Mouse (Mus musculus) heart, embryonic 11.5 days (tissue): ENCODE data around the gene Snd1. TPM values are rescaled to one million over a fixed set of nuclear protein-coding genes. Genes with fewer than 3 reads are reported as not detected.

ENCODE experiments used
- ATAC-seq: fragments of 200-750 bp; cut with Nextera tagmentation; replicated peaks from 2 replicates; pipeline ENCODE4 v1.8.0; 2017; ENCODE audit warnings: moderate library complexity; ENCODE audit not compliant: insufficient number of reproducible peaks, low FRiP score, low TSS enrichment
- H3K27ac ChIP-seq: fragments of 300-500 bp; sonication (generic); 2 replicates; pipeline ENCODE4 v1.5.1; 2014; ENCODE audit warnings: mild to moderate bottlenecking, low read depth, low read length
- H3K27me3 ChIP-seq: fragments of 300-500 bp; sonication (generic); 2 replicates; pipeline ENCODE4 v1.6.1; 2014; ENCODE audit warnings: mild to moderate bottlenecking, low read length, mixed read lengths; ENCODE audit not compliant: control insufficient read depth, insufficient read depth
- H3K36me3 ChIP-seq: fragments of 300-500 bp; sonication (generic); 2 replicates; pipeline ENCODE4 v1.6.1; 2014; ENCODE audit warnings: mild to moderate bottlenecking, low read length, moderate library complexity, mixed read lengths; ENCODE audit not compliant: control insufficient read depth, insufficient read depth
- H3K4me1 ChIP-seq: fragments of 300-500 bp; sonication (generic); 2 replicates; pipeline ENCODE4 v1.6.1; 2014; ENCODE audit warnings: low read length; ENCODE audit not compliant: control insufficient read depth, insufficient read depth
- H3K4me2 ChIP-seq: fragments of 300-500 bp; sonication (generic); 2 replicates; pipeline ENCODE4 v1.6.1; 2014; ENCODE audit warnings: mild to moderate bottlenecking, moderate library complexity
- H3K4me3 ChIP-seq: fragments of 300-500 bp; sonication (generic); 2 replicates; pipeline ENCODE4 v1.5.1; 2014; ENCODE audit warnings: low read depth, low read length
- H3K9ac ChIP-seq: fragments of 300-500 bp; sonication (generic); 2 replicates; pipeline ENCODE4 v1.6.1; 2014; ENCODE audit warnings: mild to moderate bottlenecking, low read depth, low read length, moderate library complexity
- H3K9me3 ChIP-seq: fragments of 300-500 bp; sonication (generic); replicated peaks from 2 replicates; pipeline ENCODE4 v1.6.1; 2016; ENCODE audit warnings: low read length; ENCODE audit not compliant: control insufficient read depth
- WGBS: fragments of 180-500 bp; shearing (Covaris S2); extraction: QIAGEN DNeasy Blood & Tissue Kit; methylation state at CpG from one replicate; pipeline ENCODE4 v1.1.7; 2014; ENCODE audit not compliant: insufficient replicate concordance; 5-methylcytosine and 5-hydroxymethylcytosine counted together
- polyA plus RNA-seq: library from polyadenylated mRNA; unstranded; fragments of >200 nt; fragmentation: Nextera tagmentation; extraction: Ambion mirVana; gene quantifications from 2 replicates; pipeline ENCODE4 v1.2.1, GENCODE M21; 2014

The Snd1 gene
- polyA plus RNA-seq, 1 experiment from 2014 or later = 87.9 TPM

DNA sequence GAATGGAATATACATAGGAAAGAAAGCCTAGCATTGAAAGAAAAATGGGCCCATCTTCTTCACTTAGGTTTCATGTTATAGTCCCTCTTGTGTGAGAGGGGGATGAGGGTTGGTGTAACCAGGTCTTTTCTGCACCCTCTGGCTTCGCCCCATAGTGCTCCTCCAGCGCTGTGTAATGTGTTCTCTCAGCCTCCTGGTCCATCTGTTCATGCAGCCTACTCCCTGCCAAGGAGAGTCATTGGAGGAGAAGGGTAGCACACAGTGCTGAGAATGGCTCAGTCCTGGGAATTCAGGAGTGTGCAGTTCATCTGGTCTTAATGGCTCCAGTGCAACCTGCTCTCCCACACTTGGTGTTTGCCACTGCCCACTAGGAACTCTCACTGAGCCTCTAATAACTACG lies 326.0 kb downstream of the Snd1 start:
- Histone ChIP-seq H3K4me2 (no peak overlapping the region), H3K9ac (no peak overlapping the region), H3K4me3 (no peak overlapping the region), H3K4me1 (no peaks in the 10 kb centered on the region), H3K9me3 (no peaks in the 10 kb centered on the region), H3K27me3 (no peaks in the 10 kb centered on the region), H3K36me3 (no peaks in the 10 kb centered on the region), H3K27ac (no peak overlapping the region)
- WGBS = 81% methylated on average over 3 of the region's 3 CpGs
- ATAC-seq = no peak

DNA sequence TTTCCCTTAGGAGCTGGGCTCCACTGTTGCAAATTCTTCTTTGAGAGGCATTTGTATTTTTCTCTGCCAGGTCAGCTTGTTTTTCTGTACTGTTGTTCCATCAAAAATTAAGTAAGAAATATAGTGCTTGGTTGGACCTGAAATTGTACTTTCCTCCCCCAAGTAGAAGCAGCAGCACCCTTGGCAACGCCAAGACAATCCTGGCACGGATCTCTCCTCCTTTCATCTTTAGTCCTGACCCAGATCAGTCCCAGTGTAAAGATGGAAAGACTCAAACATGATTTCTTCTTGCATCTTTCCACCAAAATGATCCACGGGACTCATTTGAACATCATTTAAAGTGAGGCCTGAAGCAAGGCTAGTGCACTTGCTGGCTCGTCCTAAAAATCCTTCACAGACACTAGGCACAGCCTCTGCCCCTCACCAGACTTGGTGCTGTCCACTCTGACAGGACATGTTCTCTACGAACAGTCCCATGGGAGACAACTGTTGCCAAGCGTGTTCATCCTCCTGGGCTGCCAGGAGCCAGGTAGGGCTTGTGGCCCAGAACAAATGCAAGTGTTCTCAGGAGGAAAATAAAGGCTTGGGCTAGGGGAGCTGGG lies 328.8 kb downstream of the Snd1 start:
- H3K9me3 ChIP-seq = no peaks in the 10 kb centered on the region
- no peak overlapping the region for H3K4me3 ChIP-seq
- no peak overlapping the region for H3K27ac ChIP-seq
- H3K4me1 ChIP-seq = no peaks in the 10 kb centered on the region
- WGBS = 91% methylated on average over 6 of the region's 6 CpGs
- no peak overlapping the region for H3K9ac ChIP-seq
- no peaks in the 10 kb centered on the region for H3K36me3 ChIP-seq
- no peaks in the 10 kb centered on the region for H3K27me3 ChIP-seq
- no peak overlapping the region for H3K4me2 ChIP-seq
- ATAC-seq = no peak

DNA sequence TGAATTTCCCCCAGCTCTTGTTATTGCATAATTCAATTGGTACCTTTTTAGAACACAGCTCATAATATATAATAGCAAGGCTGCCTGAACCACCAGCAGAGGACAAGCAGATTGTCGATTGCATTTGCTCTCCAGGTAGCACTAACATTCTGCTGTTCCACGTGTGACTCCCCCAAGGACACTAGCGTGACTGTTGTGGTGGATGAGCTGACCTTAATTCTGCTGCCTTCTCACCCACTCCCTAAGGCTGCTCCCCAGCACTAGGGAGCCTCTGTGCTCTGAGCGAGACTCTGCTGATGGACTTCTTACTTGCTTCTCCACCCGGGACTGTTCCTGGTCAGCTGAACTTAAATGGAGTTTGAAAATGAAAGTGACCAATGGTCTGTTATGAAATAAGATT lies 329.8 kb downstream of the Snd1 start:
- Histone ChIP-seq H3K4me2 (no peak overlapping the region), H3K36me3 (no peaks in the 10 kb centered on the region), H3K4me3 (no peak overlapping the region), H3K9ac (no peak overlapping the region), H3K9me3 (no peaks in the 10 kb centered on the region), H3K27ac (no peak overlapping the region), H3K27me3 (no peaks in the 10 kb centered on the region), H3K4me1 (0 out of 2 replicates have a peak, but pooled peaks cover under 1% of the 10 kb centered on the region)
- no peak for ATAC-seq
- 92% methylated on average over 5 of the region's 5 CpGs for WGBS

DNA sequence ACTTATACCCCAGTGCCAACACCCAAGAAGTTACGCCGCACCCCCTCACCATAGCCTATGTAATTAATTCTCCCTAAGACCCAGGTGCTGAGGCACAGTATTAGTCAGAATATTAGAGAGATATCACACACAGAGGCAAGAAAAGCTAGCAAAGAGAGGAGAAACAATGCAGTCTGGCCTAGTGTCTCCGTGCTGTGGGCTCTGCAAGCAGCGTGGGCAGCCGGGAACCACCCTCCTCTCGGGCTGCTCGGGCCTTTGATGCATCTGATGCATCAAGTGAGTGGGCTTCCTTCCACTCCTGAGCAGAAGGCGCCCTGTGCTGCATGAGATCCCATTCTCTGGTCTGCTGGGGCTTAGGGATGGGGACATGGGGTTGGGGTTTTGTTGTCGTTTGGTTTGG lies 338.1 kb downstream of the Snd1 start:
- H3K9me3 ChIP-seq = no peaks in the 10 kb centered on the region
- 78% methylated on average over 9 of the region's 9 CpGs for WGBS
- no peak for ATAC-seq
- no peaks in the 10 kb centered on the region for H3K36me3 ChIP-seq
- no peak overlapping the region for H3K9ac ChIP-seq
- peaks cover 37% of the 10 kb centered on the region for H3K4me1 ChIP-seq
- H3K27ac ChIP-seq = no peak overlapping the region
- H3K4me2 ChIP-seq = no peak overlapping the region
- no peak overlapping the region for H3K4me3 ChIP-seq
- no peaks in the 10 kb centered on the region for H3K27me3 ChIP-seq

DNA sequence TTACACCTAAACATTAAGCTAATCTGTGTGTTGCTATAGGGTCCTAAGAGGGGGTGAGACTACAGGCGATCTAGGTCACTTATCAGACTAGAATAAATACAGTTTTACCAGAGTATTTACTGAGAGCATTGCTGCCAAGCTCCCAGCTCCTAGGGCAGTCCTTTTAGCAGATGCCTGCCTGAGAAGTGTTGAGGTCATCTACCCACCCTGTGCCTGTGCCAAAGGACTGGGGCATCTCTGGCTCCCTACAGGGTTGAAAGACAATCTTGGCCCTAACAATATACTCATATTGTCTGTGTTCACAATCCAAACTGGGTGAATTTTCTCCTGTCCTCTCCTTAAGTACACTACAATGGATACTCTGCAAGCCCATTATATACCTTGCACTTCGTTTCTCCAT lies 340.0 kb downstream of the Snd1 start:
- Histone ChIP-seq H3K4me2 (no peak overlapping the region), H3K4me3 (no peak overlapping the region)

DNA sequence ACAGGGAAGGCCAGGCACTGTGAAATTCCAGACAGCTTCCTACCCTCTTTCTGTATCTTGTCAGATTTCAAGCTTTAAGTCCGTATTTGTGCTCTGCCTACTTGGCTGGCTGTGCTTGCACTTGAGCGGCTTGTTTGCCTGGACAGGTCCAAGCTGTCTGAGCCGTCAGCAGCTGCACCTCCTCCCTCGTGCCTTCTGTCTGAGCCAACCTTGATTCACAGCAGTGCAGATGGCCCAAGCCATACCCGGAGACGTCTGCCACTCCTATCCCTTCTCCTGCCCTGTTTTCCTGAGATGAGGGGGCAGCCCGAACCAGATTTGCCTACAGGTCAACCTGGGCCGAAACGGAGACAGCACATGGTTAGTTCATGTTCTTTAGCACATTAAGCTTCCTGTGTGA lies 342.1 kb downstream of the Snd1 start:
- peaks cover 28% of the 10 kb centered on the region for H3K4me1 ChIP-seq
- no peak overlapping the region for H3K4me2 ChIP-seq
- ATAC-seq = no peak
- no peak overlapping the region for H3K27ac ChIP-seq
- 49% methylated on average over 9 of the region's 9 CpGs for WGBS
- H3K36me3 ChIP-seq = no peaks in the 10 kb centered on the region
- no peak overlapping the region for H3K4me3 ChIP-seq
- H3K9me3 ChIP-seq = no peaks in the 10 kb centered on the region
- 0 out of 2 replicates have a peak overlapping the region, but pooled peaks have one; percentile 16 for H3K9ac ChIP-seq
- H3K27me3 ChIP-seq = no peaks in the 10 kb centered on the region

More for the DNA sequence above, 340.0 kb downstream of the Snd1 start:
- Histone ChIP-seq H3K9me3 (no peaks in the 10 kb centered on the region), H3K9ac (no peak overlapping the region), H3K27ac (no peak overlapping the region), H3K36me3 (no peaks in the 10 kb centered on the region), H3K4me1 (peaks cover 37% of the 10 kb centered on the region), H3K27me3 (no peaks in the 10 kb centered on the region)
- 72% methylated on average over 2 of the region's 2 CpGs for WGBS
- no peak for ATAC-seq

DNA sequence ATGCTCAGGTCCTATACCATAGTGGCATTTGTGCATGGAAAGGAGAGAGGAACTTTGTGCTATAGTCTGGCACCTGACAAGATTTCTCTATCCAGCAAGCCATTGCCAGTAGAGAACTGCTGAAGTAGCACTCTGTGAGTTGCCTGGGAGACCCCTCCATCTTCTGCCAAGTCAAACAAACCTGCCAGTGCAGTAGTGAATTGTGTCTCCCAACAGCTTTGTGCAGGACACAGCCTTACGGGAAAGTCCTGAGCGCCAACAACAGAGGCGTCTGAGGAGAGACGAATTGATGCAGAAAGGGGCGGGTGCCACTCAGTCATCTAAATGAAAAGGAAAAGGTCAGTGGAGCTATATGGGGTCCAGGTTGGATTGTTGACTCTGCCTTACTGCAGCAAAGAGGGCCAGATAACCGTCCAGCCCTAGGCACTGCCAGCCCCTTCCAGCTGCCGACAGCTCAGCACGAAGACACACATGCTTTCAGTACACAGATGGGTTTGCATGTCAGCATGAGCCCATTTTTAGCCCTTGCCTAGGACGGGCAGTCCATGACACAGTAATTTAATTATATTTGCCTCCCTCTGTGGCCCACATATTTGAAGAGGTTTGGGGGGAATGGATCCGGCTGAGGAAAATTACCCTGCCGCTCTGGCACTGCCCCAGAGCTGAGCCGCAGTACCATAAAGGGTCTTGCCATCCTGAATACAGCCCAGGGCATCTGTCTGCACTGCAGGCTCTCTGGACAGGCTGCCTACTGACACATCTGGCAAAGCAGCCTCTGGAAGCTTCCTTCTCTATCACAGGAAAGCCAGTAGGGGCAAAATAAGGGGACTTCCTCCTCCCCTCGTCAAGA lies 344.8 kb downstream of the Snd1 start:
- Histone ChIP-seq H3K4me1 (peaks cover 23% of the 10 kb centered on the region), H3K4me2 (no peak overlapping the region), H3K9ac (no peak overlapping the region), H3K4me3 (no peak overlapping the region), H3K27me3 (no peaks in the 10 kb centered on the region), H3K27ac (no peak overlapping the region), H3K36me3 (no peaks in the 10 kb centered on the region), H3K9me3 (no peaks in the 10 kb centered on the region)
- 71% methylated on average over 13 of the region's 13 CpGs for WGBS
- ATAC-seq = no peak

DNA sequence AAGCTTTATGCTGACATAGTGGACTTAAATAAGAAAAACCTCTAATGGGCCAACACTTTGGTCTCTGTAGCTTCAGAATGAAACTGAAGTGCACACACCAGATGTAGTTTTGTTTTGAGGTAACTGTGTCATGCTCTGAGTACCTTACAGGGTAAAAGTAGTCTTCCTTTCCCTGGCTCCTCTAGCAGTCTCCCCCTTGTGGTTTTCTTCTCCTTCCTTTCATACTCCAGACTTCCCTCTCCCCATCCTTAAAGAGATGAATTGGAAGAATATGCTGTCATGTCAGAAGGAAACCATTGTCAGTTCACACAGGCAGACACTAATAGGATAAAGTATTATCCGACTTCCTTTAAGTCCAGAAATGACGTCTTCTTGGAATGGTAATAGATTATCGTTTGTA lies 347.4 kb downstream of the Snd1 start:
- H3K9me3 ChIP-seq = no peaks in the 10 kb centered on the region
- H3K27ac ChIP-seq = no peak overlapping the region
- H3K4me2 ChIP-seq = no peak overlapping the region
- no peak overlapping the region for H3K9ac ChIP-seq
- peaks cover 9% of the 10 kb centered on the region for H3K4me1 ChIP-seq
- no peaks in the 10 kb centered on the region for H3K27me3 ChIP-seq
- no peaks in the 10 kb centered on the region for H3K36me3 ChIP-seq
- WGBS = 70% methylated on average over 3 of the region's 3 CpGs
- no peak for ATAC-seq
- no peak overlapping the region for H3K4me3 ChIP-seq

DNA sequence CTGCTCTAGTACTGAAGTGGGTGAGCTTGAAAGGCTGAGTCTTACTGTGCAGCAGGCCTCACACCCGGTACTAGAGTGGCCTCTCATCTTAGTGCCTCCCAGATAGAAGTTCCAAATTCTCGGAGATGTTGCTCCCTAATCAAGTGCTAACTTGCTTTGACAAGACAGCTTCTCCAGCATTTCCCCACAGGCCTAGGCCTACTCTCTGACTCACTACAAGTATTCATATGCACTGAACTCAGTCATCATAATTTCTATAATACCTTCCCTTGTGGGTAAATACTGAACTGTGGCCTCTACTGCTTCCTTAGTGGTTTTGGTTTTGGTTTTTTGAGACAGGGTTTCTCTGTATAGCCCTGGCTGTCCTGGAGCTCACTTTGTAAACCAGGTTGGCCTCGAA lies 348.4 kb downstream of the Snd1 start:
- H3K27me3 ChIP-seq = no peaks in the 10 kb centered on the region
- H3K9me3 ChIP-seq = no peaks in the 10 kb centered on the region
- 78% methylated on average over 3 of the region's 3 CpGs for WGBS
- H3K4me2 ChIP-seq = no peak overlapping the region
- ATAC-seq = no peak
- H3K4me1 ChIP-seq = peaks cover 9% of the 10 kb centered on the region
- no peak overlapping the region for H3K9ac ChIP-seq
- no peak overlapping the region for H3K27ac ChIP-seq
- H3K36me3 ChIP-seq = no peaks in the 10 kb centered on the region
- H3K4me3 ChIP-seq = no peak overlapping the region
